Mouse (Mus musculus): Measurements from ENCODE around the gene Ccr9. TPM values are rescaled to one million over a fixed set of nuclear protein-coding genes. Genes with fewer than 3 reads are reported as not detected.
"Not testable (repeated sequence)": the region's sequence is repeated elsewhere in the genome, so short reads cannot be mapped to it uniquely, and the experiment has no call there.

The Ccr9 gene
- total RNA-seq, 2 experiments from 2014 or later, result 0.16 TPM; not detected in 1

- no peak for DNase-seq (ENCODE audit: low spot score in 2 of 2)
These were observed 34.9 kb downstream of the Ccr9 start for GRCm38 (mm10) chr9:123713111-123713510.

DNA sequence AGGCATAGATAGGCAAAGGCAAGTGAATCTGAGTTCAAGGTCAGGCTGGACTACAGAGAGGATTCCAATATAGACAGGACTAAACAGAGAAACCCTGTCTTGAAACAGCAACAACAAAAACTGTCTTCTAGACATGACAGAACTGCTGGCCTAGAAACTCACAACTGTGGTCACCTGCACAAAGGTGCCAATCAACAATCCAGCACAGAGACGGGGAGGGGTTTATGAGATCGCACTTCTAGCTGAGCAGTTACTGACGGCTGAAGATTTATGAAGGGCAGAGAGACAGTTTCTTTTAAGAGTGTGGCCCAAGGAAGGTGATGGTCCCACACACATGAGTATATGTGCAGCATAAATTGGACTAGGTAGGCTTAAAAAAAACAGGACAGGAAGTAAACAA, 38.1 kb downstream of the Ccr9 start:
- no peak for DNase-seq (ENCODE audit: low spot score in 2 of 2)

GRCm38 (mm10) chr9:123717186-123718008, 39.2 kb downstream of the Ccr9 start, which contains the start of gene Lztfl1:
Lztfl1 (minus strand) TSS chr9:123717697.
- peak; percentile 90 for DNase-seq (ENCODE audit: low spot score in 2 of 2)

DNA sequence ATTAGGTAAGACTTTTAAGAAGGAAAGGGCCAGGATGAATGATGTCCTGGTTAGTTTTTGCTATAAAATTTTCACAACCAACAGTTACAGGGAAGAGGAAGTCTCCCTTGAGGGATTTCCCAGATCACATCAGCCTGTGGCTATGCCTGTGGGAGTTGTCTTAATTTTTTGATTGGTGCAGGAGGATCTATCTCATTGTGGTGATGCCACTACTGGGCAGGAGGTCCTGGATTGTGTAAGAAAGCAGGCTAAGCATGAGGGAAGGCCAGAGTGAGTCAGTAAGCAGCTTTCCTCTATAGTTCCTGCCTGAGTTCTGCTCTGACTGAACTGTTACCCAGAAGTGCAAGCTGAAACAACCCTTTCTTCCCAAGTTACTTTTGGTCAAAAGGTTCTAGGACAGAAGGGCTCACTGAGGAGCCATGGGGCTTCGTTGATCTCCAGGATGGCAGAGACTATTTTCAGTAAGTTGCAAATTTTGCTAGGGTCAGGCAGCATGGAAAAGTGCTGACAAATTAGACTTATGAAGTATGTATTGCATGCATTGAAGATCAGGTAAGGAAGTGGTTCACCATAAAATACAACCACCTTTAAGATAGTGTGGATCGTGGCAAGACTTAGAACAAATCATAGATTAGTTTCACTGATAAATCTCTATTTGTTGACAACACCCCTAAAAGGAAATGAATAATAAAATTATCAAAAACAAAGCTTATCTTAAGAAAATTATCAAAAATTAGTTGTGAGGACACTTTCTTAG, 44.7 kb downstream of the Ccr9 start:
- no peak for DNase-seq (ENCODE audit: low spot score in 2 of 2)

DNA sequence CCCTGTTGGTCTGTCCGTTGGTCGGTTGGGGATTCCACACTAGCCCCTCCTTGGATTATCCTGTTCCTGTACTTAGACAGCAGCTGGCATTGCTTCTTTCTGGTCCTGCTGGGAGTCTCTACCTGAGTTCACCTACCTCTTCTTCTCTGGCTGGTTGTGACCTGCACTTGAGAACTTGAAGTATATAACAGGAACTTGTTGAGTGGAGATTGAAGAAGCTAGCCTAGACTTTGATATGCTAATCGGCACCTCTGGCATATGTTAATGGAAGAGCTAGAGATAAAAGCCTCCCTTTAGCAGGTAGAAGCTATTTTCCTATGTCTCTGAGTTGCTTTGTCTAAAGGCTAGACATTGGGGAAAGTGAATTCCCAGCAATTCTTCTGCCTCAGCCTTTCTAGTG, 53.0 kb downstream of the Ccr9 start:
- no peak for DNase-seq (ENCODE audit: low spot score in 2 of 2)

GRCm38 (mm10) chr9:123734133-123734532, 55.9 kb downstream of the Ccr9 start:
- DNase-seq (ENCODE audit: low spot score in 2 of 2), result no peak

DNA sequence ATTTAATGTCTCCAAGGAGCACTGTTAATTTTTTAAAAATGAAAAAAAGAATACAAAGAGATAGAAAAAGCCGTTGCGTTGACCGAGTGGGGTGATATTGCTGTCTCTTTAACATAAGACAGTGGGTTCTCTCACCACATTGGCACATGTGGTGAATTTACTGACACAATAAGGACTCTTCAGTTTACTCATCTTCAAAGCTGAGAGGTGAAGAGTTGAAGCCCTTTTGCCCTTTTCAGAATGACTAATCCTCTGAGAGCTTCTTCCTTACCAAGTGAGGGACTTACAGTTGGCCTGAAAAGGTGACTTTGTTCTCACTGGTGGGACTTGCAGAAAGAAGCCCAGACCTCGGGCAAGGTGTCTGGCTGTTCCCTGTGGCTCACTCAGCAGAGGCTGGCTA, 62.6 kb downstream of the Ccr9 start:
- DNase-seq (ENCODE audit: low spot score in 2 of 2), result no peak

GRCm38 (mm10) chr9:123749687-123750086, 71.4 kb downstream of the Ccr9 start:
- not testable (repeated sequence) for DNase-seq (ENCODE audit: low spot score in 2 of 2)

GRCm38 (mm10) chr9:123754333-123754732, 76.1 kb downstream of the Ccr9 start:
- DNase-seq (ENCODE audit: low spot score in 2 of 2), result no peak

DNA sequence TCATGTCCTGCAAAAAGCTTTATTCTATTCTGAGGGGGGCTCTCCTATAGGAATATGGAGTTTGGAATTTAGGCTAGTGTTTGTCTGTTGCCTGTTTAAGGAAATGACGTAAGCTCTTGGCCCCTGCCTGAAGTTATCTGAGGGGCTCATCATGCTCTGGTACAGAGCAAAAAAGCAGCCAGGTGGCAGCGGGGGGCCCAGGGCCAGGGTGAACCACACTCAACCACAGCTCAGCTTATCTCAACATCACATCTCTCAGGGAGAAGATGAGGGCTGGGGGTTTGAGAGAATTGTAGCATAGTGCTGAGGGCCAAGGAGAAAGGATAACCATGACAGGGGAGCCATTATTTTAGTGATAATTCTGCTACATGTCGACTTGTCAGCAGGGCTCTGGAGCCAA, 78.5 kb downstream of the Ccr9 start:
- no peak for DNase-seq (ENCODE audit: low spot score in 2 of 2)

DNA sequence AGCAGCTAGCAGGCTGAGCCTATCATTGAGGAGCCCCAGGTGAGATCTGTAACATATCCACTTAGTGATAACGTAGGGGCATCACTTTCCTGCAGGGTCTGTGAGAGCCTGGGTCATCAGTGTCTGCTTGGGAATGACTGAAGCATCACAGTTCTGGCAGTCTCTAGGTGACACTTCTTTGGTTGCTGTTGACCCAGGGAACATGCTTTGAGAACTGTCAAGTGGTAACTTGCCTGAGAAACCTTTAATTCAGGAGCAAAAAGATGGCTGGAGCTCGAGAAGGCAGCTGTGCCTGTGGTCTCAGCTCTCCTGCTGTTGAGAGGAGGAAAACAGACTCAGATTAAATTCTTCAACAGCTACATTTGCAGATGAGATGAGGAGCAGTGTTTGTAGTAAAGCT, 79.1 kb downstream of the Ccr9 start:
- no peak for DNase-seq (ENCODE audit: low spot score in 2 of 2)

- DNase-seq (ENCODE audit: low spot score in 2 of 2), result no peak
These were observed 79.9 kb downstream of the Ccr9 start for GRCm38 (mm10) chr9:123758156-123758555.

DNA sequence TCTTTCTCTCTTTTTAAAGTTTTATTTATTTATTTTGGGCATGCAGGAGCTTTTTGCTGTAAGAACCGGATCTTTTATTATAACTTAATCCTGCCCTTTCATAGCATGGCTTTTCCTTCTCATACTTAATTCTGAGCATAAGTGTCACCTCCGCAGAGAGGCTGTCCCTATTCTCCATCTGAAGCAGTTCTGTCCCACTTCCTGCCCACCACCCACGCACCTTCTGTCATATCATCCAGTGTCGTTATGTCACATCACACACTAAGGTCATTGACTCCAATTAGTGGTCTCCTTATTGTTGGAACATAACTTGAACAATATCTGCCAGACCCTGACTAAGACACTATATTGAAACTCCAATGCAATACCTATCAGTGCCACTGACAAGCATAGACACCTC, 80.4 kb downstream of the Ccr9 start:
- DNase-seq (ENCODE audit: low spot score in 2 of 2), result no peak

GRCm38 (mm10) chr9:123760806-123761205, 82.6 kb downstream of the Ccr9 start:
- DNase-seq (ENCODE audit: low spot score in 2 of 2), result no peak

- no peak for DNase-seq (ENCODE audit: low spot score in 2 of 2)
These were observed 84.6 kb downstream of the Ccr9 start for GRCm38 (mm10) chr9:123762886-123763285.

- DNase-seq (ENCODE audit: low spot score in 2 of 2), result no peak
These were observed 85.5 kb downstream of the Ccr9 start for GRCm38 (mm10) chr9:123763771-123764170.

- no peak for DNase-seq (ENCODE audit: low spot score in 2 of 2)
These were observed 88.8 kb downstream of the Ccr9 start for GRCm38 (mm10) chr9:123766996-123767395.

DNA sequence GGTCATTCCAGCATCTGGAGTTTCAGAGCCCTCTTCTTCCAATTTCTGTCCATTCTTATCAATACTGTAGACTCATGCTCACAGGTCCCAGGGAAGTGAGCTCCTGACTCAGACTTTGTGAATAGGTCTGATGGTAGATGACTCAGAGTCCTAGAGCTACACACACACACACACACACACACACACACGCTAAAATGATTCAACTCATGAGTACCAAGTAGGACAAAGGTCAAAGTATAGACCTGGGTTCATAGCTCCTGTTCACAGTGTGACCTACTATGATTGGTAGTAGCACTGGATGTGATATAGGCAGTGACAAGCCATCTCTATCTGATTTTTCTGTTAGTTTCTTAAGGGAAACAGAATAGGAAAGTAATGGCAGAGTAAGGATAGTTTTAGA, 90.2 kb downstream of the Ccr9 start:
- DNase-seq (ENCODE audit: low spot score in 2 of 2), result no peak

DNA sequence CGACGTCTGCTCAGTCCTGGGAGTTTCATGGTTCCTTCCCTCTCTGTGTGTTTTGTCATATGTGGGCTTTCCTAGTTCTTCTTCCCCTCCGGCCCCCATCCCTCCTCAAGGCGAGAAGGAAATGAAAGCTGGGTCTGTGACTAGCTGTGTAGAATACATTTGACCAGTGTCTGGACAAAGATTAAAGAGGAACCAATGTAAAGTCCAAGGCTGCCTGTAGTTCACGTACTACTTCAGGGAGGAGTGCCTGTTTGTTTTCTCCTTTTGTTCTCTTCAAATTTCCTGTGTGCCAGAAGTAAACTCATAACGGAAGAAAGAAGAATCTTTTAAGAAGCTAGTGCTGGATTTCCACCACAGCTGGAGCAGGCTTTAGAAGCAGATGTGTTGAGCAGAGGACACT, 91.3 kb downstream of the Ccr9 start:
- no peak for DNase-seq (ENCODE audit: low spot score in 2 of 2)

GRCm38 (mm10) chr9:123773299-123773698, 95.1 kb downstream of the Ccr9 start:
- not testable (repeated sequence) for DNase-seq (ENCODE audit: low spot score in 2 of 2)

DNA sequence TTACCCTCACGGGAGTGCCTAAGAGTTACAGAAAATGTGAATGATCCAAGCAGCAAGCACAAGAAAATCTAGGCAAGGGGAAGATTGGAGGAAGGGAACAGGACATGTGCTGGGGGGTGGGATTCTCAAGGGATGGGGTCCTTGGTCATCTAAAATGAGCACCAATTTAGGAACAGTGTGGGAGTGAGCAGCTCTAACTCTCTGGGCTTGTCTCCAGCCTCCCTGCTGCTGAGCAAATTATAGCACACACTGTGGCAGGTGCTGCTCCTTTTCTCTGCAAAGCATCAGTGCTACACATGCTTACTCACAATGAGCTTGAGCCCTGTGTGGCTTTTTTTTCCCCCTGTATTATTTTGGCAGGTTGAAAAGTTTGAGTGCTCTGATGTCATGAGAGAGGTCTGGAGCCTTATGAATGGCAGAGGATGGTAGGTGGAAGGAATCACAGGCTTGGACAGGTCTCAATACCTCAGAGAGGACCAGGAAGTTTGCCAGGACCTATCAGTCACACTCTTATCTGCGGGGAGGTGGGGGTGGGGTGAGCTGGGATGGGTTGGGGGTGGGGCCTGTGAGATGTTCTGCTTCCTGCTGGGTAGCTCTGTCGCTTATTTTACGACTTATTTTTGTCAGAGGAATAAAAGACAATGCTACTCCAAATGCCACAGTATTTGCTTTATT, 110.8 kb downstream of the Ccr9 start:
- no peak for DNase-seq (ENCODE audit: low spot score in 2 of 2)

GRCm38 (mm10) chr9:123796174-123796573, 117.9 kb downstream of the Ccr9 start:
- DNase-seq (ENCODE audit: low spot score in 2 of 2), result peak in 1 of 2 experiments; percentile 25

All from adrenal gland, adult 18-20 months (tissue).